Mouse (Mus musculus) ES-Bruce4 (cell line): ENCODE results near the gene Akap2. TPM values are rescaled to one million over a fixed set of nuclear protein-coding genes. Genes with fewer than 3 reads are reported as not detected.

ENCODE experiments used
- H3K27ac ChIP-seq: 2 replicates; pipeline ENCODE4 v1.5.1; 2012; ENCODE audit warnings: low read length, inconsistent platforms; ENCODE audit not compliant: insufficient read depth
- H3K27me3 ChIP-seq: 2 replicates; pipeline ENCODE4 v1.6.1; 2012; ENCODE audit warnings: mild to moderate bottlenecking, low read length, inconsistent platforms; ENCODE audit not compliant: control insufficient read depth, poor library complexity, insufficient read depth, severe bottlenecking
- H3K36me3 ChIP-seq: 2 replicates; pipeline ENCODE4 v1.6.1; 2012; ENCODE audit warnings: inconsistent platforms, mild to moderate bottlenecking, low read length, moderate library complexity; ENCODE audit not compliant: control insufficient read depth, poor library complexity, insufficient read depth, severe bottlenecking
- H3K4me1 ChIP-seq: one replicate; pipeline ENCODE4 v1.8.1; 2011; ENCODE audit warnings: low read length; ENCODE audit not compliant: control insufficient read depth, insufficient read depth
- H3K4me3 ChIP-seq: 2 replicates; pipeline ENCODE4 v1.5.1; 2011; ENCODE audit warnings: low read depth, mild to moderate bottlenecking, low read length
- H3K9ac ChIP-seq: 2 replicates; pipeline ENCODE4 v1.6.1; 2012; ENCODE audit warnings: low read depth, mild to moderate bottlenecking, inconsistent platforms; ENCODE audit not compliant: poor library complexity, severe bottlenecking
- H3K9me3 ChIP-seq: replicated peaks from 2 replicates; pipeline ENCODE4 v1.6.1; 2012; ENCODE audit warnings: mild to moderate bottlenecking, low read length, inconsistent platforms; ENCODE audit not compliant: control insufficient read depth, poor library complexity, insufficient read depth, severe bottlenecking
- CTCF ChIP-seq: IDR thresholded peaks from one replicate; pipeline ENCODE4 v1.8.1; 2011; ENCODE audit warnings: low read depth, low read length
- EP300 ChIP-seq: IDR thresholded peaks from 2 replicates; pipeline ENCODE4 v1.6.1; 2011; ENCODE audit warnings: low read depth, low read length; ENCODE audit not compliant: insufficient read depth
- POLR2A ChIP-seq: IDR thresholded peaks from one replicate; pipeline ENCODE4 v1.8.1; 2011; ENCODE audit warnings: low read length; ENCODE audit not compliant: insufficient read depth
- polyA plus RNA-seq: library from polyadenylated mRNA; stranded (reverse); fragments of >200 nt; gene quantifications from 2 replicates; pipeline ENCODE4 v1.2.4, GENCODE M21; 2011; ENCODE audit warnings: low read depth; ENCODE audit not compliant: missing spikeins, insufficient read depth, insufficient read length

Akap2 gene
- polyA plus RNA-seq, 1 experiment: 96.5 TPM

DNA sequence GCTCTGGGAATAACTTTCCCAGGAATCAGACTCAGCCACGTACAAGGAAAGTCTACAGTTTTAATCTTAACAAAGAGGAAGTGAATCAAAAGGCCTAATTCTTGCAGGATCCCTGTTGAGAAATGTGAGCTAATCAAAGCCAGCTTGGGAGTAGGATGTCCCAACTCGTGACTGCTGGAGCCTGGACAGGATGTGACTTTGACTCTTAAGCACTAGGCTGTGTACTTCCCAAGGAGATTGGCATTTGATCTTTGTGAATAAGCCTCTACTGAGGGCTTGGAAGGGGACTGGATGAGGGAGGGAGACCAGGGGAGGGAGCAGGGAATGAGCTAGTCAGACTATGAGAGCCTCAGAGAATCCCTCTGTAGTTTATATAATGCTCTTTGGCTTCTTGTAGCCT lies 148.6 kb downstream of the Akap2 start:
- Histone ChIP-seq H3K4me3 (no peak overlapping the region), H3K27ac (peak overlapping the region; percentile 38; the same call in 1 of the 2 replicates), H3K9ac (no peak overlapping the region), H3K27me3 (no peaks in the 10 kb centered on the region), H3K4me1 (peaks cover 8% of the 10 kb centered on the region), H3K36me3 (no peaks in the 10 kb centered on the region), H3K9me3 (no peaks in the 10 kb centered on the region)
- TF ChIP-seq EP300: no peak
- TF ChIP-seq POLR2A: no peak
- no peak for TF ChIP-seq CTCF

DNA sequence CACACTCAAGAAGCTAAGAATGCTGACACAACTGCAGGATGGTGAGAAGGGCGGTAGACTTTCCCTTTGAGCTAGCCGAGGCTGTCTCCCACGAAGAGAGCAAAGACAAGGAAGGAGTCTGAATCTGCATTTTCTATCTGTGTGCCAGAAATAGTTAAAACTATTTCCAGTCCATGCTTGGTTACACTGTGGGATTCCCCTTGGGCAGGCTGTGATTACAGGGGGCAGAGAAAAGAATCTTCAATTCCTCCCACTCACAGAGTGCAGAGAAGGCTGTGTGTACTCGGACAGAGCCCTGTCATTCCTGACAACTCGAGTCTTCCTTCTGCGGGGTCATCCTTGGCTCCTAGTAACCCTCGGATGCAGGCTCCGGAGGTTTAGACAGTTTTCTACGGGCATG lies 149.5 kb downstream of the Akap2 start:
- H3K36me3 ChIP-seq: no peaks in the 10 kb centered on the region
- no peaks in the 10 kb centered on the region for H3K9me3 ChIP-seq
- H3K27ac ChIP-seq: peak overlapping the region; percentile 21; the same call in 1 of the 2 replicates
- no peaks in the 10 kb centered on the region for H3K27me3 ChIP-seq
- no peak overlapping the region for H3K4me3 ChIP-seq
- TF ChIP-seq POLR2A: no peak
- TF ChIP-seq CTCF: no peak
- no peak for TF ChIP-seq EP300
- peaks cover 8% of the 10 kb centered on the region for H3K4me1 ChIP-seq
- no peak overlapping the region for H3K9ac ChIP-seq

DNA sequence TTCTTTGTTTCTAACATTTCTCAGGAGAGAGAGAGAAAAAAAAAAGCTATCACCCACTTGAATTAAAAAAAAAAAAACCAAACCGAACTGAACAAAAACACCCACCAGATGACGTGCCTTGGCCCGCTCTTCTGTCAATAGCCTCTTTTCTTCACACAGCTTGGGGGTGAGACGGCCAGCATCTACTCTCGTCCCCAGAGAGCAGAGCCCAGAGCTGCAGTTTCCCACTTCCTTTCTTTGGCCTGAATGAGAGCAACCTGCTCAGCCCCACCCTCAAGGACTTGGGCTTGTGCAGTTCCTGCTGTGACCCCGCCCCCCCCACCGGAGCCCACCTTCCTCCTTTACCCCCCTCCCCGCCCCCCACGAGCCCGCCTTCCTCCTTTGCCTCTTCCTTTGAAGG lies 150.0 kb downstream of the Akap2 start:
- TF ChIP-seq POLR2A (no peak), CTCF (no peak), EP300 (no peak)
- H3K9me3 ChIP-seq: no peaks in the 10 kb centered on the region
- H3K4me1 ChIP-seq: peaks cover 8% of the 10 kb centered on the region
- no peaks in the 10 kb centered on the region for H3K36me3 ChIP-seq
- H3K4me3 ChIP-seq: no peak overlapping the region
- H3K27me3 ChIP-seq: no peaks in the 10 kb centered on the region
- no peak overlapping the region for H3K9ac ChIP-seq
- peak overlapping the region; percentile 21; the same call in 1 of the 2 replicates for H3K27ac ChIP-seq

DNA sequence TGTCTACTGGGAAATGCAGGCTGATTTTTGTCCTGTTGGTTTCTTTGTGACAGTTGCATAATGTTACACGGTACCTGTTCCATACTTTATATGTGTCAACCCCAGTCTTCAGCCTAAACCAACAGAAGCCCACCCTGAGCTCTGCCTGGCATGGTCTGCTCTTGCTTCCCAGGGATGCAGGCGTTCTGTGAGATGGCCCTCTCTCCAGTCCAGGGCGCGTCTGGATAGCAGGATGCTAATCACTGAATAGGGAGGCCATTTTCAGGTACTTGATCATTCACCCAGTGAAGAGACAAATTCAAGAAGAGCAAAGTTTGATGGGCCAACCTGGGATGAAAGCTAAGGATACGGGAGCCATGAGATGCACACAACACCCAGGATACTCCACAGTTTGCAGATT lies 161.7 kb downstream of the Akap2 start:
- no peaks in the 10 kb centered on the region for H3K4me1 ChIP-seq
- H3K4me3 ChIP-seq: no peak overlapping the region
- H3K27me3 ChIP-seq: no peaks in the 10 kb centered on the region
- no peak overlapping the region for H3K9ac ChIP-seq
- no peaks in the 10 kb centered on the region for H3K36me3 ChIP-seq
- TF ChIP-seq CTCF (no peak), EP300 (no peak), POLR2A (no peak)
- H3K9me3 ChIP-seq: no peaks in the 10 kb centered on the region
- no peak overlapping the region for H3K27ac ChIP-seq

DNA sequence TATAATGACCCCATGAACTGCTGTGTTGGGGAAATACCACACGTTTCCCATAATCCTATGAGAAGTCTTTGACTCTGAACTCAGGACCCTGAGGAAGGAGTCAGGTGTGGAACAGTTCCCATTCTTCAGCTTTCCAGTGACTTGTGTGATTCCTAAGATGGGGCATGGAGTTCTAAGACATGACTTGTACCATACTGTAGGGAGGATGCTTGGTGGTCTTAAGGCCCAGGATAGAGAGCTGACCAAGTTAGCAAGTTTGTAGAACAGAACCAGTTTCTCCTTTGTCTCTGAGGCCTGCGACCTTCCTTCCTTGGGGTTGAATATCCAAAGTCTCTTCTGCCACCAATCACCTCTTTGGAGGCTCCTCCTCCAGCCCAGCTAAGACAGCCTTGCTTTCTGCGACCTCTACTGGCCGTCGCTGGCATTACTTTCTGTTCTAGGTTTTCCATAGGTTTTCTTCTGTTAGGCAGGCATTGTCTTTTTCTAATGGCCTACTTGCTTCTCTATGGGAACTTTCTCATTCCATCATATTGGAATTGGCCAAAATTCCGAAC lies 162.4 kb downstream of the Akap2 start:
- no peaks in the 10 kb centered on the region for H3K27me3 ChIP-seq
- H3K4me3 ChIP-seq: no peak overlapping the region
- peak overlapping the region; percentile 44; the same call in 1 of the 2 replicates for H3K27ac ChIP-seq
- H3K9me3 ChIP-seq: no peaks in the 10 kb centered on the region
- H3K36me3 ChIP-seq: no peaks in the 10 kb centered on the region
- H3K9ac ChIP-seq: no peak overlapping the region
- no peaks in the 10 kb centered on the region for H3K4me1 ChIP-seq
- TF ChIP-seq POLR2A (no peak), CTCF (peak; percentile 83), EP300 (no peak)

DNA sequence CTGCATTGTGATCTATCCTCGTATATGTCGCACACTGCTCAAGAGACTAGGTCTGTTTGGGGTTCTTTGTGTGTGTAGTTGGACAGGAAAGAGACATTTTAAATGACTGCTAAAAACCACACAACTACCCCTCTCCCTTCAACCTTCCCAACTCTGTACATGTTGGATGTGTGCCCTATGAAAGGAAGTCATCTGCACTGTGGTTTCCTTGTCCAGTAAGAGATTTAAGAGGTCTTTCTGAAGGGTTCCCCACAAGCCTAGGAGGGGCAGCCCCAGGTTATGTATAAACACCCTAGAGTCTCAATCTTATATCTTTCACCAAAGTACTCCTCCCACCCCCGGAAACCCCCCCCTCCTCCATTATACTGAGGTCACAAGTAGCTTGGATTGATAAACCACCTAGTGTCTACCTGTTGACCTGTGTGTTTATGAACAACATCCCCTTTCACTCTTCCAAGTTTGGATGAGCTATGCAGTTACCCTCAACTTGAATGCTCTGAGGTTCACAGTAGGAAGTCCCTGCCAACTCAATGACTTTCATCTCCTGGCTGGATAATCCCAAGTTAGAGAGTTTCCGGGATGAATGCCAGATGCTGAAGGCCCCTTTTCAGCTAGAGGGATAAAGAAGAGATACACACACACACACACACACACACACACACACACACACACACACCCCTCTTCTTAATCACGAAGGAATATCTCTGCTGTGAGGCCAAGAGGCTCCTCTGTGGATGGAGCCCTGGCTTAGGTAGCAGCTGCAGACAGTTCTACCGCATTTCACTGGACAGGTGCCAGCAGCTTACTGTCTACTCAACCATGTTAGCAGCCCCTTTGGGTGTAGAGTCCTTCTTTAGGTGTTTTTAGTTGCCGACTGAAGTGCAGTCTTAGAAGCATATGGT lies 166.3 kb downstream of the Akap2 start:
- Histone ChIP-seq H3K27ac (no peak overlapping the region), H3K4me3 (no peak overlapping the region), H3K4me1 (no peaks in the 10 kb centered on the region), H3K9me3 (no peaks in the 10 kb centered on the region), H3K9ac (no peak overlapping the region), H3K27me3 (no peaks in the 10 kb centered on the region), H3K36me3 (no peaks in the 10 kb centered on the region)
- TF ChIP-seq POLR2A (no peak), CTCF (no peak), EP300 (no peak)
